Mouse (Mus musculus) kidney, postnatal 36 days (tissue): ENCODE results near the gene Ap2a2.
"Not testable (repeated sequence)": the region's sequence is repeated elsewhere in the genome, so short reads cannot be mapped to it uniquely, and the experiment has no call there.

ENCODE experiments used
- DNase-seq, 2 experiments: peaks; one replicate each; pipeline ENCODE4 v3.0.0; 2021 to 2022; ENCODE audit warnings: mixed read lengths in 2 of 2

Ap2a2 gene

DNA sequence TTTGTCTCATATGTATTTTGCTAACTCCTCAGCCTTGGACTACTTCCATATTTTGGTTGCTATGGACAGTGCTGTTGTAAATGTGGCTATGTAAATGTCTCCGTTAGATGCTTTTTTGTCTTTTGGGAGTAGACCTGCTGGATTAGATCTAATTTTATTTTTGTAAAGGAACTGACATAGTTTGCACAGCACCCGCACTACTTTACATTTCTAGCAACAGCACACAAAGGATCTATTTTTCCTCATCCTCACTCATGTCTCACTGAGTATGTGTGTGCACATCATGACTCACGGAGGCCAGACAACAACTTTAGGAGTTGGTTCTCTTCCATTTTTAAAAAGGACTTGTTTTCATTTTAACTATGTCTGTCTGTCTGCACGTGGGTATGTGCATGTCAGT, 45.7 kb downstream of the Ap2a2 start:
- DNase-seq: no peak

DNA sequence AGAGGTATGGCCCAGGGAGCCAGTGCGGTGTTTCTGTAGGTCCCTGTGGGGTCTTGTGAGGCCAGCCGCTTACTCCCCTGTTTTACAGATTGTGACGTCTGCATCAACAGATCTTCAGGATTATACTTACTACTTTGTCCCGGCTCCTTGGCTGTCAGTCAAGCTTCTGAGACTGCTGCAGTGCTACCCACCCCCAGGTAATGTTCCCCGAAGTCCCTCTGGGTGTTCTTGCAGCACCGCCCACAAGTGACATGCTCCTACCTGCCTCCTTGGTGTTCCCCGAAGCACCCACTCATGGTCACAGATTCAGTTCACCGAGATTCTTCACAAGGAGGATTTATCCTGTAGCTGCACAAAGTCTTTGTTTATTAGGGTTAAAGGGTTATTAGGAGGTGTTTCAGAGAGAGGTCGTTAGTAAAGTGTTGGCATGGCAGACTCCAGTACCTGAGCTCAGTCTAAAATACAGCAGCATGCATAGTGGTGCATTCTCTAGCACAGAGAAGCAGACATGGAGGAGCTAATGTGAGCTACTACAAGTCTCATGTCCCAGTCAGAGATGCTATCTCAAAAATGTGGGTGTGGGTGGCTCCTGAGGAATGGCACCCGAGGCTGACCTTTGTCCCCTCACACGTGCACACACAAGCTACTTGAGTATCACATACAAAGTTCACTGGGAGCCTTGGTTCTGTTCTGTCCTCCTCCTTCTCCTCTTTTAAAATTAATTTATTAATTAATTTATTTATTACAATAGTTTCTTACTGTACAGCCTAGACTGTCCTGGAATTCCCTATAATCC, 47.9 kb downstream of the Ap2a2 start:
- DNase-seq: peak in 1 of 2 experiments; percentile 61

DNA sequence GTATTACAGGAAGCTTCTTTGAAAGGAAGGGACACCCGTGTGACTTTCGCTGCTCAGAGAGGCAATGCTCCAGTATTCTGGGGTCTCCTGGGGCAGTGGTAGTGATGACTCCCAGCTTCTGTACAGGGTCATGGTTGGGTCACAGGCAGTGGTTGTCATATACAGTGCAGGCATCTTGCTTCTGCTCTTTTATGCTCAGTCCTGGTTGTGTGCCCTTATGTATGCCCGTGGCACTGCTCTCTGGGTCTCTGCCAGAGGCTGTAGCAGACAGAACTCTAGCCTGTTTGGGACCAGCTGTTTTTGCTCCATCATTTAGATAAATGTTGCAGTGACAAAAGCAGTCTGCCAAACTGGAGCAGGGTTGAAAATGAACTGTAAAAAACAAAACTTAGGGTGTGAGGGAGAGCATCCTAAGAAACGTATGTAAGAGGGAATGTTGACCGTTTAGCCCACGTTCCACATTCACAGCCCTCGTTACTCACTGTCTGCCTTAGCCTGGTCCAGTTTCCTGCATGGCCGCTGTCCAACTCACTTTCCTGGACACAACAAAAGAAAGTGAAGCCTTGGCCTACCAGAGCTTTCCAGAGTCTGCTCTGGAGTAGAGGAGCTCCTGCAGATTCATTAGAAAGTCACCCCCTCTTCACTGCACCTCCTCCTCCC, 49.9 kb downstream of the Ap2a2 start:
- DNase-seq: peak; percentile 72 to 77

DNA sequence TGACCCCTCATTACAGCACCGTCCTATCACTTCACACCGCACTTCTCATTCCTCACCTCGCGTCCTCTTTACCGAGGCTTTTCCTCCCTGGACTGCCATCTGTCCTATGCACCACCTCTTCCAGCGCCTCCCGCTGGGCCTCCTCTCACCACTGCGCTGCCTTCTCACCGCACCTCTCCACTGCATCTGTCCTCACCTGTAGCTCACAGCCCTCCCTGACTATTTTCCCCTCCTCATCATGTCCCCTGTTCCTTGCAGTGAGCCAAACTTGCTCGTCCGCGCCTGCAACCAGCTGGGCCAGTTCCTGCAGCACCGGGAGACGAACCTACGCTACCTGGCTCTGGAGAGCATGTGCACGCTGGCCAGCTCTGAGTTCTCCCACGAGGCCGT, 50.4 kb downstream of the Ap2a2 start:
- no peak for DNase-seq

DNA sequence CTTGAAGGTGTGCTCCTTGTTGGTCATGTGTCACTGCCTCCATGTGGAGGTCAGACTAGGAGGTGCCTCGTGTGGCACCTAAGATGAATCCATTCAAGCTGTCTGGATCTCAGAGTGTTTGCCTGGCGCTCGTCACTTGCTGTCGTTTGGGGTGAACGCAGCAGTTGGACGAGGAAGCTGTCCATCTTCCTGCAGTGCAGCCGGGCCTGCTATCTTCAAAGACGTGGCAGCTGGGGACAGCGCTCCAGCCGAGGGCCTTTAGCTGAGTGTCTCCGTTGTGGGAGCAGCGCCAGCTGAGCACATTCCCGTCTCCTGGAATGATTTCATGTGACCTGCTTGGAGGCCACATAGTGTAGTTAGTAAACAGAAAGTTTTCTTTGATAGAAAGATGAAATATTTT, 50.8 kb downstream of the Ap2a2 start:
- DNase-seq: peak; percentile 75 to 82

DNA sequence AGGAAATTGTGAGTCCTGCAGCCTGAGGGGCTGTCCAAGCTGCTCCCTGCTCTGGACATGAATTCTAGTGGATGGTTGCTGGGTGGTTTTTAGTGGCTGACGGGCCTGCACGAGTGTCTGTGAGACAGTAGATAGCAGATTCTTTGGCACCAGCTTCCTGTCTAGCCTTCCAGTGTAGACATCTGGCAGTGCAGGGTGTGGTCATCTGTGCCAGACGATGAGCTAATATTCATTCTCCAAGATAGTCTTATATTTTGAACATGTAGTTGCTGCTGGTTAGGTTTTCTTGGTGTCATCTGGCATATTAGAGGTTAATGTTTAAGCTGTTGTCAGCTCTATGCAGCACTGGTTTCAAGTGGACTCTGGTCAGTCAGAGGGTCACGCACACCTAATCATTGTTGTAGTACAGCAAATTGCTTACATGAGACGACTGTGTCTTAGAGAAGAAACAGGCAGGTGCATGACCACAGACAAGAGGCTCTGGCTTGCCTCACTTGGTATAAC, 52.4 kb downstream of the Ap2a2 start:
- peak; percentile 66 to 86 for DNase-seq

DNA sequence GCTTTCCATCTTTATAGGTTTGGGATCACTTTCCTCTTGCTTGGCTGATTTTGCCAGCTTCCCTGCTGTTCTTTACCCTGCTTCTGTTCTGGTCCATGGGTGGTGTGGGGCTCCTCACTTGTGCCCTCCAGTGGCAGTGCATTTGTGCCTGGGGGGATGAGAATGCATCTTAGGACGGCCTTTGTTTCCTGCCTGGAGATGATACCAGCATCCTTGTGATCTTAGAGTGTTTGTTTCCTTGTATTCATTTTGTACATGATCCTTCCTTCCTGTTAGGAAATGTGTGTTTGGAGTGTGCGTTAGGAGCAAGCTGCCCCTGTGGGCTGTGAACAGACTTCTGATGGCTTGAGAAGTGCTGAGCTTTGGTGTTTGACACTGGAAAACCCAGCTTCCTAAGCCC, 62.2 kb downstream of the Ap2a2 start:
- DNase-seq: no peak

DNA sequence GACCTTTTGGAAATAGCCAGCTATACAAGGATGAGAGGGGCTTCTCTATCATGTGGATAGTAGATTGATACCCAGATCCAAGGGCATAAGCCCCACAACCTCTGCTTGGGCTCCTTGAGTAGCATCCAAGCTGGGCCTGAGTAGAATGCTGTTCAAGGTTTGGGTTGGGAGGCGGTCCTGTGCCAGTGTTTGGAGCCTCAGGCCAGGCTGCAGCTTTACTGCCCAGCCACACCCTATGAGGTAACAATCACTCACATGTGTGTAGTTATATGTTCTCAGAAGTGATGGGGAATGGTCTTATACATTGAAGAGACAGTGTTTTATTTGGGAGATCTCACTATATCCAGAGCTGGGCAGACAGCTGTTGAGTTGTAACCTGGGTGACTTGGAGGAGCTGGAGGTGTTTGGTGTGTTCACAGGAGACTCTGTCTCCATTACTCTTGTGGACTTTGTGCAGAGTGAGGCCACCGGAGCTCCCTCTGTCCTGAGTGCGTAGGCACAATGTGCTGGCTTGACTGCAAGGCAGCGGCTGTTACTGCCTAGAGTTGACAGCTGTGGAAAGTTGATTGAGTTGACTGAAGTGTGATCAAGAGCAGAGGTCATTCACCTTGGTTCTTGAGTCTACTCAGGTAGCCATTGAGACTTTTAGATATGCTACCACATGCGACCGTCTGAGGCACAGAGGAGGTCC, 63.3 kb downstream of the Ap2a2 start:
- no peak for DNase-seq

DNA sequence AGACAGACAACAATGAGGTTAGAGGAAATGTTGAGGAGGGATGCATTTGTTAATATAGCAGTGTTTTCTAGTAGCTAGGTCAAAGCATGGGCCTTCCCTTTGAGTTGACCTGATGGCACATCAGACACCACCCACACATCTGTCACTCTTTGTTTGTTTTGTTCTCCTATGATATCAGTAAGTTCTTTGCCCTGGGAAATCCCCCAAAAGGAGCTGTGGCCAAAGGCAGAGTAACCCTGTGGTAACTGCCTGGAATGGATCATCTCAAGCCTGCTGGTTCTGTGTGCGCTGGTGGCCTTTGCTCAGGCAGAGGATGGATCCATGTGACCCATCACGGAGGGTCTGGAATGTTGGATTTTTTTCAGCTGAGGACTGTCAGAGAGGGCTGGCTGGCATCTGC, 66.0 kb downstream of the Ap2a2 start:
- DNase-seq: no peak

DNA sequence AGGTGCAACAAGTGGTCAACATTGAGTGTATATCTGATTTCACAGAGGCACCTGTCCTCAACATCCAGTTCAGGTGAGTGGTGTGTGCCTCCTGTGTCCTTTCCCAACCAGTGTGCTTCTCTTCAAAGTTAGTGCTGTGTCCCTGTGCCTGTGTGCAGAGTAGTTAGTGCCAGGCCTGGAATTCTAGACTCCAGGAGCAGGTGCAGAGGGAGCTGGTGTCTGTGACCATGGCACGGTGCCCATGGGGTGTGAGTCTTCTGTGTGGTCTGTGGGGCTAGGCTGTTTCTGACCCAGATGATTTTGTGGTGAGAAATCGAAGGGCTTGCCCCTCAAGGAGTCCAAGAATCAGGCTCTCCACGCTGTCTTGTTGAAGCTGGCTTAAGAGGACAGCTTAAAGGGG, 67.3 kb downstream of the Ap2a2 start:
- DNase-seq: no peak

DNA sequence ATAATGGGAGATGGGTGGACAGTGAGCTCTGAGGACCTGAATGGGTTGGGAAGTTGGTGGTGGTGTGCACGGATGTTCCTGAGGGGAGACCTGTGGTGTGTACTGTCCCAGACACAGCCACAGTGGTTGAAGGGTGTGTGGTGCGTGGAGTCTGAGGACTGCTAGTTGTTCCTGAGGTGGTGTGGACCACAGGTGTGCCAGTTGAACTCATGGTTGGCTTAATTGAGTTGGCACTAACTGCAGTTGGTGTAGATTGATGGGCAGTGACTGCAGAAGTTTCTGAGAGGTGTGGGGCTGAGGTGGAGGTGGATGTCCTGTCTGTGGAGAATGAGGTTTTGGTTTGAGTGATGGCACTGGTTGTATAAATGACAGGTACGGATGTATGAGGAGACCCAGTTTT, 76.1 kb downstream of the Ap2a2 start:
- not testable (repeated sequence) for DNase-seq

DNA sequence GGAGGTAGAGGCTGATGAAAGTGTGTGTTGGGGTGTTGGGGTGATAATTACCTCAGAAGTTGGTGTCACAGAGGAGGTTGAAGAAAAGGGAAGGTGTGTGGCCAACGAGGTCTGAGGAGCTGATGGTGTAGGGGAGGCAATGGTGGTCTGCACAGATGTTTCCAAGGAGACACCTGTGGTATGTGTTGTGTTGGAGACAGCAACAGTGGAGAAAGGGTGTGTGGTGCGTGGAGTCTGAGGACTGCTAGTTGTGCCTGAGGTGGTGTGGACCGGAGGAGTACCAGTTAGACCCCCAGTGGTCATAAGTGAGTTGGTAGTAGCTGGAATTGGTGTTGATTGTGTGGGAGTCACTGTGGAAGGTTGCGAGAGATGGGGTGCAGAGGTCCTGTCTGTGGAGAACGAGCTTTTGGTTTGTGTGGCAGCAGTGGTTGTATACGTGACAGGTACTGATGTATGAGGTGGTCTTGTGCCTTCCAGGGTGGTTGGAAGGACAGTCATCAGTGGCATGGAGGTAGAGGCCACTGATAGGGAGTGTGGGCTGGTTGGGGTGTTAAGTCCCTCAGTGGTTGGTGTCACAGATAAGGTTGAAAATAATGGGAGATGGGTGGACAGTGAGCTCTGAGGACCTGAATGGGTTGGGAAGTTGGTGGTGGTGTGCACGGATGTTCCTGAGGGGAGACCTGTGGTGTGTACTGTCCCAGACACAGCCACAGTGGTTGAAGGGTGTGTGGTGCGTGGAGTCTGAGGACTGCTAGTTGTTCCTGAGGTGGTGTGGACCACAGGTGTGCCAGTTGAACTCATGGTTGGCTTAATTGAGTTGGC, 76.8 kb downstream of the Ap2a2 start:
- not testable (repeated sequence) for DNase-seq

DNA sequence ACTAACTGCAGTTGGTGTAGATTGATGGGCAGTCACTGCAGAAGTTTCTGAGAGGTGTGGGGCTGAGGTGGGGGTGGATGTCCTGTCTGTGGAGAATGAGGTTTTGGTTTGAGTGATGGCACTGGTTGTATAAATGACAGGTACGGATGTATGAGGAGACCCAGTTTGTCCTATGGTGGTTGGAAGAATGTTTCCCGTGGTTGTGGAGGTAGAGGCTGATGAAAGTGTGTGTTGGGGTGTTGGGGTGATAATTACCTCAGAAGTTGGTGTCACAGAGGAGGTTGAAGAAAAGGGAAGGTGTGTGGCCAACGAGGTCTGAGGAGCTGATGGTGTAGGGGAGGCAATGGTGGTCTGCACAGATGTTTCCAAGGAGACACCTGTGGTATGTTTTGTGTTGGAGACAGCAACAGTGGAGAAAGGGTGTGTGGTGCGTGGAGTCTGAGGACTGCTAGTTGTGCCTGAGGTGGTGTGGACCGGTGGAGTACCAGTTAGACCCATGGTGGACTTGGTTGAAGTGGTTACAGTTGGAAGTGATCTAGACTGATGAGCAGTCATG, 77.4 kb downstream of the Ap2a2 start:
- not testable (repeated sequence) for DNase-seq

DNA sequence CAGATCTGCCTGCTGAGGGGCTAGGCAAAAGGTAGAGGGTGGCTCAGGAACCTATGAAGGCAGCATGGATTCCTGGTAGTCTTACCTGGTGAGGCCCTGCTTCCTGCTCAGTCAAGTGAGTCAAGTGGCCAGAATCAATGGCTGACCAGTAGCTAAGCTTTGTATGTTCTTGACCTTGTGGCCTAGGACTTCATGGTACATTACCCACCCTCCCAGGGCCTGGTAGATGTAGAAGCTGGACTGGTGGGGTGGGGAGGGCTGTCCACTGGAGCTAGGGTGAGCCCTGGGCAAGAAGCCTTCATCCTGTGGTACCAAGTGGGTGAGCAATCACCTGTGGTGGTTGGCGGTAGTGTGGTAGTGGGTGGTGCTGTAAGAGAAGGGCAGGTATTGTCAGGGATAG, 80.4 kb downstream of the Ap2a2 start:
- peak; percentile 29 to 35 for DNase-seq

DNA sequence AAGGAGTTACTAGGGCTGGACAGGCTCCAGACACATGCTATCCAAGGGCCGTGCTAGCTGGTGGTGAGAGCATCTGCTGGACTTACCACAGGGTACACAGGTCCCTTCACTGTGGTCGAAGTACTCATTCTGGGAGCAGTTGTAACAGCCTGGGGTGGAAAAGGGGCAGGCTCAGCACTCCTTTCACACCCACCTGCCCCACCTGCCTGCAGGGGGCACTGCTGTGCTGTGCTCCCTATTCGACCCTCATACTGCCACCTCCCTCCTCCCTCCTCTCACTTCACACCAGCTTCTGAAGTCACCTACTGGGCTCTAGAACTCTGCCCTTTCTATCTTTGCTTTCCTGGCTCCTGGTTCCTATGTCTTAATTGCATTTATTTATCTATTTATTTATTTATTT, 81.2 kb downstream of the Ap2a2 start:
- peak in 1 of 2 experiments; percentile 62 for DNase-seq

DNA sequence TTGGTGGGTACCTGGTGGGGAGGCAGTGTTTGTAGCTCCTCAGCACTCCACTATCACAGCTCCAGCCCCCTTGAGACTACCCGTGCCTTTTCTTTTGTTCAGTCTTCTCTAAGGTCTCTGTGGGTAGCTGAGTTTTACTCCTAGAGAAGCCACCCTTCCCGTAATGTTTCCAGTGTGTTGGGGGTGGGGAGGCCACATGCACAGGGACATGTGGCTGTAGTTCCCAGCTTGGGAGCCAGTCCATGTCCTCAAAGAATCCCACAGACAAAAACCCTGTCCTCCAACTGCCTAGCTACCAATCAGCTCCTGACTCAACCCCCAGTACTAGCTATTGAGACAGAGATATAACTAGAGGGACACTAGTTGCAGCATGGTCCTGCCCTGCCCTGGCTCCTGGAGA, 85.1 kb downstream of the Ap2a2 start:
- DNase-seq: no peak

DNA sequence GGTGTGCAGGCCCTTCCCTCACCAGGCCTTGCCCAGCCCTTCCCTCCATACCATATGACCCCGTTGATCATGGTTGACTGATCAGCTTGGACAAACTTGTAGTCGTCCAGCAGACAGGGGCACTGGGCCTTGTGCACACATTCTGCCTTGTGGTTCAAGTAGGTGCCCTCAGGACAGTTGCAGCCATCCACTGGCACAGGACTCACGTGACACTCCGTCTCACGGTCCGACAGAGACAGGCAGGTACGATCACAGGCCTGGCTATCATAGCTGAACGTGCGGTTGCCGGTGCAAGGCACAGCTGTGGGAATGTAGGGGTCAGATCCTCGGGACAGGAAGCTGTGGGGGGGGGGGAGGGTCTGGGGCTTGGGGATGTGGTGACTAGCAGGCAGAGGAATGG, 85.8 kb downstream of the Ap2a2 start:
- peak; percentile 20 to 39 for DNase-seq

DNA sequence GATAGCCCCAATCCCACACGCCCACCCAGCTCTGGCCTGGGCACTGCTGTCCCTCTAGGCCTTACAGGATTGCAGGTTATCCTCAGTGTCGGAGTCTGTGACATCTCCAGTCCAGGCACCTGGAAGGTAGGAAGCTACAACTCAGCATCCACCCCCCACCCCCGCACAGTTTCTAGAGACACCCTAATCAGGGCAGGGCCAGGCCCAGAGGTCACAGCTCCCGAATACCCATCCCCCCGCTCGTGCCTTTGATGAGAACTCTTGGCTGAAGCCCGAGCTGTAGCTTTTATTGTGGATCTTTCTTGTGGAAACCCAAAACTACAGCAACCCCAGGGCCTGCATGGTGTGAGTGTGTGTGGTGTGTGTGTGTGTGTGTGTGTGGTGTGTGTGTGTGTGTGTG, 90.2 kb downstream of the Ap2a2 start:
- no peak for DNase-seq

DNA sequence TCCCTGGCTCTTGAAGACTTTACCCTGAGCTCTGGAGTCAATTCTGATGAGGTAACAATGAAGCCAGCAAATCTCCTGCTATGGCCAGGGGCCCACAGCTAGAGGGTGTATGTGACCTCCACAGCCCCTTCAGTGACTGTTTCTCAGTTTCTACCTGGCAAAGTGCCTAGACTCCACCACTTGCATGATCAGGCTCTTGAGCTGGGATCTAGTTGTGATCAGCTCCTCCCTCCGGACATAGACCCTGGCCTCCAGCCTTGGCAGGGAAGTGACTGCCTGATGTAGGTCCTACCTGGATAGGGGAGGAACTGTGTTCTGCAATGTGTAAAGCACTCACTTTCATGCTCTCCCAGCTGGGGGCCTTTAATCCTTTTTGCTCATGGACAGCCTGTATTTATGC, 98.4 kb downstream of the Ap2a2 start:
- peak; percentile 55 to 65 for DNase-seq

DNA sequence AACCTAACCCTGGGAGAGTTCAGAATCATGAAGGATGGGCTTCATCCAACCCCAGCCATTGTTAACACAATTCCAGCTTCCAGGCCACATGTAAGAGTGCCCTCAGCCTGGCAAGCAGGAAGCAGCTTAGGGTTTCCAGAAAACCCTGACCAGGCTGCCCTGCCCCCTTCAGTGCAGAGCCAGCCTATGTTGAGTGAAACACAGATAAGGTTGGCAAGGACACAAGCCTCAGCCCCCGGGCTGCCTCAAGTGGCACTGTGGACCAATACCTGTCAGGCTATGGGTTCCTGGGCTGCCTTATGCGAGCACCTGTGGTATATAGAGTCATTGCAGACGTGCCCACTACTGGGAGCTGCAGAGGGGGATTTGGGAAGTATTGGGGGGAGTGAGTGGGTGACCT, 99.5 kb downstream of the Ap2a2 start:
- DNase-seq: no peak

DNA sequence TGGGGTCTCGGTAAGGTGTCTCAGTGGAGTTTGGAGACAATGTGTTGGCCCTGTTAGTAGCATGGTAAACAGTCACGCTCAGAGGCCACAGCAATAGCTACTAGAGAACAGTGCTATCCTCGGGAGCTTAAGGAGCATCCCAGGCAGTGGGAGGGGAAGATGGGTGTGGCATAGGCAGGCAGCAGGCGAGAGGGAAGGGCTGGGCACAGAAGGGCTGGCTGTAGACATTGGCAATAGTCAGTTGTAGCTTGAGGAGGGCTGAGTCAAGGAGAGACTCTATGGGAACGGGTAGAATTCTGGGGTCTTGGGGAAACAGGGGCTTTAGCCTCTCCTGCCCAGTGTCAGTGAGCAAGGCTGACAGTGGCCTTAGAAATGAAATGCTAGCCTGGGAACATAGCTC, 100.2 kb downstream of the Ap2a2 start:
- DNase-seq: no peak

DNA sequence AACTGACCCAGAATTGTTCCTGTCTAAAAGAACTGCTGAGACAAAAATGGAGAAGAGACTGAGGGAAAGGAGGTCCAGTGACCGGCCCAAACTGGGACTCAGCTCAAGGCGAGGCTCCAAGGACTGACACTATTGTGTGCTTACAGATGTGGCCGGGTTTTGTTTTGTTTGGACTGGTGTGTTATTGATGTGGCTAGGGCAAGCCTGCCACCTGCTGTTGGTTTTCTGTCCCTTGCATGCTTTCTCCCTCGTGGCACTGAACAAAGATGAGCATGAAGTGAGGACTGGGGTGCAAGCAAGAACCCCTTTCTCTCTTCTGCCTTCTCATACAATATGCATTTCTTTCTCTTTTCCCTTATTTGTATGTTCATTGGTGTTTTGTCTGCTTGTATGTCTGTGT, 104.2 kb downstream of the Ap2a2 start:
- DNase-seq: peak; percentile 62 to 83

DNA sequence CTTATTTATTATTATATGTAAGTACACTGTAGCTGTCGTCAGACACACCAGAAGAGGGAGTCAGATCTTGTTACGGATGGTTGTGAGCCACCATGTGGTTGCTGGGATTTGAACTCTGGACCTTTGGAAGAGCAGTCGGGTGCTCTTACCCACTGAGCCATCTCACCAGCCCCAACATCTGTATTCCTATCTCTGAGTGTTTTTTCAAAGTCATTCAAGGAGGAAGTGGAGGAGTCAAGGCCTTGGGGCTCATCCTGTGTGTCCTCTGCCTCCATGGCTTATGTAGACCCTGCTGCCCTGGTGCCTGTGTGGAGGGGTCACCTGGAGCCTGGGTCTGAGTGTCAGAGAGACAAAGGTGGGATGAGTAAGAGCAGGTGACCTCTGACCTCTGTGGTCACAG, 107.1 kb downstream of the Ap2a2 start:
- DNase-seq: not testable (repeated sequence)
